In the genomic region with DNA sequence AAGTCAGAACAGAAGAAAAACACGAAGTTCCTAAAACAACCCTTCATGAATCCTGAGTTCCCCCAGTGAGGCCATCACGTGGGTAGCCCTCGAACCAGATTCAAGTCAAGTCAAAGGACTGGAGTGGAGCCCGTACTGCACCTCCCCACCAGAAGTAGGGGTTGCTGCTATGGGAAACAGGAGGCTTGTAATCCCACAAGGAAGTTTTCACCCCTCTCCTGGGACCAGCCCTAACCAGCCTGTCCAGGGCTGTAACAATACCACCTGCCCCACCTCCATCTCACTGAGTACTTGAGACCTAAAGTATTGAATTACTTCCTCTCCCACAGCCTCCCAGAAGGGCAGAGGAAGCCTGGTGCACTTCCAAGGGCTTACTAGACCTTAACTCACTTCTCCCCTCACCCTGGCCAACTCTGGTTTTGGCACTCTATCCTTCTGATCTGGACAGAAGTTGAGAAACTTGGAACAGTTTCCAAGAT, we compare ENCODE assay signal across 12 mouse cellular contexts. TPM values are rescaled to one million over a fixed set of nuclear protein-coding genes. Genes with fewer than 3 reads are reported as not detected.
DNase-seq lines count a peak whose midpoint lies in the region; ATAC-seq lines count a peak whose summit lies in the region.
"Had no signal": no experiment of that assay in that cellular context is flagged by ENCODE, and none has a peak within 500 bp of the region (broad histone marks: within the 10 kb centered on the region; RNA-seq: fewer than 3 reads in every experiment).

No protein-coding gene starts in this region.

- H3K9ac ChIP-seq in embryonic facial prominence, embryonic 15.5 days, result no peak overlapping the region
- no peak overlapping the region for H3K9ac ChIP-seq in limb, embryonic 15.5 days
- H3K9ac ChIP-seq in stomach, embryonic 16.5 days (ENCODE audit: low read length), result no peak overlapping the region
- H3K9ac ChIP-seq: forebrain, embryonic 13.5 days; limb, embryonic 12.5 days had no signal

- H3K27ac ChIP-seq in embryonic facial prominence, embryonic 15.5 days (replicated peaks), result no peak overlapping the region; the same call in 1 of the 2 replicates
- peak overlapping the region; percentile 47; the same call in 1 of the 2 replicates for H3K27ac ChIP-seq in limb, embryonic 15.5 days
- H3K27ac ChIP-seq in stomach, embryonic 16.5 days (ENCODE audit: low read length), result peak overlapping the region; percentile 65
- H3K27ac ChIP-seq: forebrain, embryonic 13.5 days; limb, embryonic 12.5 days had no signal

- H3K4me2 ChIP-seq in embryonic facial prominence, embryonic 15.5 days (replicated peaks), result no peak overlapping the region
- no peak overlapping the region for H3K4me2 ChIP-seq in limb, embryonic 15.5 days
- H3K4me2 ChIP-seq in stomach, embryonic 16.5 days (ENCODE audit: low read depth, low read length), result no peak overlapping the region
- H3K4me2 ChIP-seq: forebrain, embryonic 13.5 days; limb, embryonic 12.5 days had no signal

- ATAC-seq in embryonic facial prominence, embryonic 15.5 days (ENCODE audit: insufficient number of reproducible peaks, low FRiP score, low TSS enrichment, low read depth), result peak; percentile 82; the same call in 1 of the 2 replicates
- ATAC-seq in limb, embryonic 15.5 days (ENCODE audit: insufficient number of reproducible peaks, low FRiP score, low TSS enrichment, low read depth), result peak; percentile 85
- ATAC-seq in stomach, embryonic 16.5 days (ENCODE audit: insufficient read depth, low FRiP score), result peak; percentile 79; the same call in 1 of the 2 replicates
- ATAC-seq: forebrain, embryonic 13.5 days had no signal

- H3K4me3 ChIP-seq in embryonic facial prominence, embryonic 15.5 days (replicated peaks), result no peak overlapping the region
- H3K4me3 ChIP-seq in limb, embryonic 15.5 days, result no peak overlapping the region
- H3K4me3 ChIP-seq in stomach, embryonic 16.5 days (replicated peaks; ENCODE audit: low read length), result no peak overlapping the region
- H3K4me3 ChIP-seq: forebrain, embryonic 13.5 days; limb, embryonic 12.5 days had no signal

- peak; percentile 22 to 50 for DNase-seq in kidney, adult 8-10 months
- no peak for DNase-seq in kidney, postnatal 4 days
- DNase-seq in frontal cortex, postnatal 36 days (ENCODE audit: low spot score in 2 of 2), result no peak
- no peak for DNase-seq in spleen, postnatal 36 days (ENCODE audit: low spot score in 2 of 2)
- DNase-seq: right cerebral cortex, adult 18-20 months had no signal

- WGBS in embryonic facial prominence, embryonic 15.5 days, result 47% methylated on average over 4 of the region's 4 CpGs
- WGBS in limb, embryonic 15.5 days, result 40% methylated on average over 4 of the region's 4 CpGs
- 62% methylated on average over 4 of the region's 4 CpGs for WGBS in stomach, embryonic 16.5 days

- H3K4me1 ChIP-seq in embryonic facial prominence, embryonic 15.5 days, result 0 out of 2 replicates have a peak, but pooled peaks cover 6% of the 10 kb centered on the region
- H3K4me1 ChIP-seq in limb, embryonic 15.5 days, result peaks cover 11% of the 10 kb centered on the region; the same call in 1 of the 2 replicates
- no peaks in the 10 kb centered on the region for H3K4me1 ChIP-seq in stomach, embryonic 16.5 days (ENCODE audit: control insufficient read depth, insufficient read depth, low read length)
- H3K4me1 ChIP-seq: forebrain, embryonic 13.5 days had no signal

- no peaks in the 10 kb centered on the region for H3K36me3 ChIP-seq in embryonic facial prominence, embryonic 15.5 days
- H3K36me3 ChIP-seq in limb, embryonic 15.5 days, result no peaks in the 10 kb centered on the region
- no peaks in the 10 kb centered on the region for H3K36me3 ChIP-seq in stomach, embryonic 16.5 days (ENCODE audit: control insufficient read depth, insufficient read depth, low read length)
- H3K36me3 ChIP-seq: G1E; limb, embryonic 12.5 days had no signal

- H3K27me3 ChIP-seq in embryonic facial prominence, embryonic 15.5 days, result no peaks in the 10 kb centered on the region
- no peaks in the 10 kb centered on the region for H3K27me3 ChIP-seq in limb, embryonic 15.5 days
- H3K27me3 ChIP-seq in stomach, embryonic 16.5 days (ENCODE audit: control insufficient read depth, insufficient read depth, low read length), result no peaks in the 10 kb centered on the region
- H3K27me3 ChIP-seq: forebrain, embryonic 13.5 days; limb, embryonic 12.5 days had no signal

- H3K9me3 ChIP-seq in embryonic facial prominence, embryonic 15.5 days (replicated peaks), result no peaks in the 10 kb centered on the region
- no peaks in the 10 kb centered on the region for H3K9me3 ChIP-seq in limb, embryonic 15.5 days
- no peaks in the 10 kb centered on the region for H3K9me3 ChIP-seq in stomach, embryonic 16.5 days (replicated peaks; ENCODE audit: control insufficient read depth, low read length)
- H3K9me3 ChIP-seq: forebrain, embryonic 13.5 days; G1E; limb, embryonic 12.5 days had no signal

RNA-seq across cellular contexts. Expression of a gene that starts 1.6 kb away (rescaled TPM):
- polyA plus RNA-seq in embryonic facial prominence, embryonic 15.5 days (2015; fragmentation: Nextera tagmentation; extraction: Ambion mirVana), result 71.5 and 102 TPM in 2 replicates
- polyA plus RNA-seq in limb, embryonic 15.5 days (2015; fragmentation: Nextera tagmentation; extraction: Ambion mirVana), result 0.42 and 0.45 TPM in 2 replicates
- polyA plus RNA-seq in stomach, embryonic 16.5 days (2015; fragmentation: Nextera tagmentation; extraction: Ambion mirVana), result 137 and 195 TPM in 2 replicates
- polyA plus RNA-seq: forebrain, embryonic 13.5 days; G1E; limb, embryonic 12.5 days had no signal

RNA-seq across cellular contexts. Expression of a gene that starts 35.4 kb away (rescaled TPM):
- polyA plus RNA-seq in embryonic facial prominence, embryonic 15.5 days (2015; fragmentation: Nextera tagmentation; extraction: Ambion mirVana), result 2.1 and 4.7 TPM in 2 replicates
- 0.09 TPM in 1 of 2 replicates, not detected in the other for polyA plus RNA-seq in limb, embryonic 15.5 days (2015; fragmentation: Nextera tagmentation; extraction: Ambion mirVana)
- 0.18 and 0.31 TPM in 2 replicates for polyA plus RNA-seq in stomach, embryonic 16.5 days (2015; fragmentation: Nextera tagmentation; extraction: Ambion mirVana)
- polyA plus RNA-seq: G1E; limb, embryonic 12.5 days; thymus, postnatal 0 days had no signal

RNA-seq across cellular contexts. Expression of a gene that starts 48.5 kb away (rescaled TPM):
- 83.0 and 86.7 TPM in 2 replicates for polyA plus RNA-seq in embryonic facial prominence, embryonic 15.5 days (2015; fragmentation: Nextera tagmentation; extraction: Ambion mirVana)
- polyA plus RNA-seq in limb, embryonic 15.5 days (2015; fragmentation: Nextera tagmentation; extraction: Ambion mirVana), result 74.5 and 78.3 TPM in 2 replicates
- 55.8 and 56.3 TPM in 2 replicates for polyA plus RNA-seq in stomach, embryonic 16.5 days (2015; fragmentation: Nextera tagmentation; extraction: Ambion mirVana)

Comparison
In these comparisons a context has a peak if more than half of its experiments do, and no peak if none do; other contexts are left out.
1. DNase-seq: peak in kidney, adult 8-10 months (2 of 2); none in kidney, postnatal 4 days (0 of 2), frontal cortex, postnatal 36 days (0 of 2) and spleen, postnatal 36 days (0 of 2).
2. RNA of a gene that starts 1.6 kb away (polyA plus RNA-seq): 137 to 195 TPM in stomach, embryonic 16.5 days and 71.5 to 102 TPM in embryonic facial prominence, embryonic 15.5 days; 0.42 to 0.45 TPM in limb, embryonic 15.5 days; every median in the first group is over 10 times any median in the second.
3. Peak in every context shown above with its lines, with median percentiles within 50 percentile points of each other: ATAC-seq.